ENCODE assay signal across 8 mouse cellular contexts in the genomic region with DNA sequence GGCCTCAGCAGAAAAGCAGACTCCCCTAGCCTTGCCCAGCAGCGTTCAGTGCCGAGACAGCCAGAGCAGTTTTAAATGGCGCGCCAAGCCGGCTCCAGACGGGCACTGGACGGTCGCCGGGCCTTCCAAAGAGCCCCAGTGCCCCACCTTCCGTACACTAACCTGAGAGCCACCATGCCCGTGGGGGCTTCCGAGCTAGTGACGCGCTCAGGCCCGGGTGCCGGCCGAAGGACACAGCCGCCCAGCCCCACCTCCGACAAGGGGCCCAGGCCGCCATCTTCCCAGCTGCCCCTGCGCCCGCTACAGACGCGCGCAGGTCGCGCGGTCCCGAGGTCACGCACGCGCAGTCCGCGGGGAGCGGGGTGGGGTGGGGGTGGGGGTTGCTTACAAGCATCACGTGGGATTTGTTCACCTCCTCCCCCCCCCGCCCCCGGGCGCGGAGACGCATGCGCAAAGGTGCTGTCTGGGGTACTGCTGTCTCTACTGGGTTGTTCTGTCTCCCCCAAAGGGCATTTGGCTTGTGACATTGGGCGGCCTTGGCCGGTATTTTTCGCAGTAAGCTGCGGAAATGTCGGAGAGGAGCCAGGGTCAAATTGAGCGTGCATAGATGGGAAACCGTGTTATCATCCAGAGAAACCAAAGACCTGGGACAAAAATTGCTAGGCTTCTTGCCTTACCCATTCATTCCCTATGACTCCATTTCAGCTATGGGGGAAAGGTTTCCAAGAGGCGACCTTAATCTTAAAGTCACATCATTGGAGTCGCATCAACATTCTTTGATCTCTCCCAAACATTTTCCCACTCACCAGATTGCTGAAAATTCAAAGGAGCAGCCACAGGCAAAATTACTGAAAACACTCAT. TPM values are rescaled to one million over a fixed set of nuclear protein-coding genes. Genes with fewer than 3 reads are reported as not detected.
DNase-seq lines count a peak whose midpoint lies in the region; ATAC-seq and TF ChIP-seq lines count a peak whose summit lies in the region.

Gene Abhd10, minus strand, starts transcription at position 341 of the 862 bp plus-strand sequence.

- peak within 1 kb of the TSS; percentile 91 for H3K27ac ChIP-seq in lung, postnatal 0 days (ENCODE audit: low read length)

- TF ChIP-seq CTCF in lung, postnatal 0 days (IDR thresholded peaks at IDR 0.05), result no peak

- peak; percentile 80 to 90 for ATAC-seq in hematopoietic stem cell, adult 5-6 weeks (replicated peaks in 1 of 2; ENCODE audit: insufficient read depth in 1 of 2, low FRiP score in 2 of 2, low TSS enrichment in 1 of 2, low read depth in 1 of 2, poor library complexity in 2 of 2, severe bottlenecking in 2 of 2)
- ATAC-seq in lung, postnatal 0 days, result peak; percentile 99

- H3K9me3 ChIP-seq in lung, postnatal 0 days (ENCODE audit: low read length), result no peaks in the 10 kb centered on the region

- H3K4me2 ChIP-seq in lung, postnatal 0 days (replicated peaks; ENCODE audit: low read depth, low read length), result peak within 1 kb of the TSS; percentile 56

- H3K4me3 ChIP-seq in lung, postnatal 0 days (ENCODE audit: low read depth, low read length), result peak within 1 kb of the TSS; percentile 72

- no peaks in the 10 kb centered on the region for H3K27me3 ChIP-seq in lung, postnatal 0 days (replicated peaks; ENCODE audit: insufficient read depth, low read length)

- H3K36me3 ChIP-seq in lung, postnatal 0 days (ENCODE audit: insufficient read depth, low read length), result peaks cover 5% of the 10 kb centered on the region; the same call in 1 of the 2 replicates

- WGBS in lung, postnatal 0 days, result under 1% methylated on average over 48 of the region's 51 CpGs

- DNase-seq in MEL-GATA-1-ER (ENCODE audit: extremely low read depth, low read depth), result peak; percentile 63
- peak; percentile 99 for DNase-seq in cerebellum, adult 8-10 months
- peak; percentile 91 for DNase-seq in forelimb bud, embryonic 11.5 days (ENCODE audit: low read depth, low spot score)
- peak; percentile 96 for DNase-seq in layer of hippocampus, adult 9-11 months
- peak; percentile 95 for DNase-seq in lung, postnatal 0 days (ENCODE audit: low spot score)
- peak; percentile 93 for DNase-seq in ovary, postnatal 14 days (ENCODE audit: low spot score)
- DNase-seq in thymus, postnatal 14 days, result peak; percentile 99

- H3K9ac ChIP-seq in lung, postnatal 0 days (replicated peaks; ENCODE audit: low read depth), result peak within 1 kb of the TSS; percentile 74

- TF ChIP-seq EP300 in lung, postnatal 0 days (IDR thresholded peaks at IDR 0.05), result no peak

- no peaks in the 10 kb centered on the region for H3K4me1 ChIP-seq in lung, postnatal 0 days (ENCODE audit: insufficient read depth, low read depth, low read length)

RNA-seq across cellular contexts. Expression of gene Abhd10, which starts in this region (rescaled TPM):
- 17.7 and 27.3 TPM in 2 replicates for total RNA-seq in hematopoietic stem cell, adult 5-6 weeks (2017)
- 21.3 and 21.7 TPM in 2 replicates for polyA plus RNA-seq in lung, postnatal 0 days (2015; fragmentation: Nextera tagmentation; extraction: Ambion mirVana)

Comparison
In these comparisons a context has a peak if more than half of its experiments do, and no peak if none do; other contexts are left out.
1. Peak in every context shown above with its lines: DNase-seq, ATAC-seq, H3K4me3 ChIP-seq and H3K27ac ChIP-seq.